Mouse (Mus musculus) CH12.LX (cell line): ENCODE data around the gene Iyd. TPM values are rescaled to one million over a fixed set of nuclear protein-coding genes. Genes with fewer than 3 reads are reported as not detected.

Source experiments
- DNase-seq: peaks from one replicate; pipeline ENCODE4 v3.0.0-alpha.2; 2013; ENCODE audit errors: extremely low read depth
- H3K27ac ChIP-seq: 2 replicates; pipeline ENCODE4 v1.5.1; 2012; ENCODE audit warnings: low read depth, mild to moderate bottlenecking, control low read depth, moderate library complexity; ENCODE audit not compliant: insufficient read depth
- H3K27me3 ChIP-seq: replicated peaks from 2 replicates; pipeline ENCODE3; 2012; ENCODE audit warnings: inconsistent platforms
- H3K36me3 ChIP-seq, 2 experiments: replicated peaks in 1 of 2; 2 replicates each; pipeline versions ENCODE3 to v1.6.1; 2012; ENCODE audit warnings: inconsistent platforms in 1 of 2, low read length in 1 of 2, mild to moderate bottlenecking in 1 of 2, mixed read lengths in 1 of 2, moderate library complexity in 1 of 2; ENCODE audit not compliant: control insufficient read depth in 1 of 2, insufficient read depth in 1 of 2
- H3K4me1 ChIP-seq, 2 experiments: 2 replicates each; pipeline ENCODE4 v1.6.1; 2012; ENCODE audit warnings: inconsistent platforms in 1 of 2, moderate library complexity in 1 of 2; ENCODE audit not compliant: insufficient read depth in 2 of 2, control insufficient read depth in 1 of 2
- H3K4me2 ChIP-seq: 2 replicates; pipeline ENCODE4 v1.6.1; 2012; ENCODE audit warnings: low read depth, mild to moderate bottlenecking, control low read depth; ENCODE audit not compliant: poor library complexity, insufficient read depth, severe bottlenecking
- H3K4me3 ChIP-seq, 3 experiments: fragments of 150-350 bp in 1 of 3; sonication (generic) in 1 of 3; replicated peaks in 1 of 3; 2 replicates each; pipeline versions ENCODE3 to v1.5.1; 2011 to 2012; ENCODE audit warnings: low read depth in 2 of 3, low read length in 2 of 3, mild to moderate bottlenecking in 2 of 3, moderate library complexity in 2 of 3, control low read depth in 1 of 3, improper control_type of control experiment in 1 of 3, inconsistent platforms in 1 of 3, mixed read lengths in 1 of 3; ENCODE audit not compliant: poor library complexity in 1 of 3
- H3K79me2 ChIP-seq: replicated peaks from 2 replicates; pipeline ENCODE4 v1.6.1; 2012; ENCODE audit warnings: mild to moderate bottlenecking, moderate library complexity; ENCODE audit not compliant: control insufficient read depth, poor library complexity, insufficient read depth, severe bottlenecking; ENCODE audit errors: extremely low read depth
- H3K9ac ChIP-seq: 2 replicates; pipeline ENCODE4 v1.6.1; 2012; ENCODE audit warnings: low read depth, mild to moderate bottlenecking, control low read depth, moderate library complexity; ENCODE audit not compliant: insufficient read depth
- H3K9me3 ChIP-seq: replicated peaks from 2 replicates; pipeline ENCODE3; 2012; ENCODE audit warnings: low read length, inconsistent platforms, mixed read lengths
- CHD2 ChIP-seq: IDR thresholded peaks from 2 replicates; pipeline ENCODE4 v1.6.1; 2011; ENCODE audit warnings: low read length, improper control_type of control experiment
- CTCF ChIP-seq, 2 experiments: IDR thresholded peaks in 1 of 2; conservative IDR thresholded peaks in 1 of 2; 2 replicates each; pipeline ENCODE4 v1.5.1; 2011 to 2012; ENCODE audit warnings: low read depth in 2 of 2, low read length in 2 of 2, improper control_type of control experiment in 1 of 2, inconsistent platforms in 1 of 2, mild to moderate bottlenecking in 1 of 2, moderate library complexity in 1 of 2
- EP300 ChIP-seq: IDR thresholded peaks from 2 replicates; pipeline ENCODE4 v1.6.1; 2011; ENCODE audit warnings: low read length, improper control_type of control experiment
- HCFC1 ChIP-seq: IDR thresholded peaks from 2 replicates; pipeline ENCODE4 v1.6.1; 2012; ENCODE audit warnings: low read depth, mild to moderate bottlenecking, inconsistent platforms, low read length, improper control_type of control experiment
- IRF4 ChIP-seq: IDR thresholded peaks from 2 replicates; pipeline ENCODE4 v1.6.1; 2014; ENCODE audit warnings: low read depth, mild to moderate bottlenecking, inconsistent platforms, low read length, improper control_type of control experiment
- JUND ChIP-seq: conservative IDR thresholded peaks from 2 replicates; pipeline ENCODE4 v1.6.1; 2011; ENCODE audit warnings: low read depth, low read length, improper control_type of control experiment
- KAT2A ChIP-seq: IDR thresholded peaks from 2 replicates; pipeline ENCODE4 v1.6.1; 2012; ENCODE audit warnings: low read length, improper control_type of control experiment, inconsistent platforms; ENCODE audit not compliant: insufficient replicate concordance
- MAFK ChIP-seq: IDR thresholded peaks from 2 replicates; pipeline ENCODE4 v1.6.1; 2011; ENCODE audit warnings: low read length, improper control_type of control experiment; ENCODE audit not compliant: insufficient replicate concordance
- MAZ ChIP-seq: IDR thresholded peaks from 2 replicates; pipeline ENCODE4 v1.6.1; 2012; ENCODE audit warnings: low read depth, mild to moderate bottlenecking, inconsistent platforms, low read length, improper control_type of control experiment, moderate library complexity
- MYC ChIP-seq: IDR thresholded peaks from 2 replicates; pipeline ENCODE4 v1.6.1; 2011; ENCODE audit warnings: low read depth, mild to moderate bottlenecking, improper control_type of control experiment, low read length
- NRF1 ChIP-seq: IDR thresholded peaks from 2 replicates; pipeline ENCODE4 v1.6.1; 2014; ENCODE audit warnings: low read depth, mild to moderate bottlenecking, inconsistent platforms, low read length, improper control_type of control experiment, moderate library complexity
- POLR2A ChIP-seq: IDR thresholded peaks from 2 replicates; pipeline ENCODE4 v1.6.1; 2011; ENCODE audit warnings: low read depth, mild to moderate bottlenecking, improper control_type of control experiment, low read length
- RAD21 ChIP-seq: IDR thresholded peaks from 2 replicates; pipeline ENCODE4 v1.6.1; 2011; ENCODE audit warnings: low read depth, mild to moderate bottlenecking, low read length, improper control_type of control experiment, moderate library complexity
- SIN3A ChIP-seq: IDR thresholded peaks from 2 replicates; pipeline ENCODE4 v1.6.1; 2012; ENCODE audit warnings: low read length, improper control_type of control experiment, inconsistent platforms
- SMC3 ChIP-seq: IDR thresholded peaks from 2 replicates; pipeline ENCODE4 v1.6.1; 2011; ENCODE audit warnings: low read depth, low read length, improper control_type of control experiment
- TCF12 ChIP-seq: IDR thresholded peaks from 2 replicates; pipeline ENCODE4 v1.6.1; 2014; ENCODE audit warnings: low read depth, mild to moderate bottlenecking, inconsistent platforms, low read length, improper control_type of control experiment
- USF1 ChIP-seq: IDR thresholded peaks from 2 replicates; pipeline ENCODE4 v1.6.1; 2014; ENCODE audit warnings: low read depth, mild to moderate bottlenecking, inconsistent platforms, low read length, improper control_type of control experiment
- USF2 ChIP-seq: conservative IDR thresholded peaks from 2 replicates; pipeline ENCODE4 v1.6.1; 2011; ENCODE audit warnings: low read depth, low read length, improper control_type of control experiment
- ZC3H11A ChIP-seq: IDR thresholded peaks from 2 replicates; pipeline ENCODE4 v1.6.1; 2012; ENCODE audit warnings: low read depth, mild to moderate bottlenecking, inconsistent platforms, low read length, improper control_type of control experiment
- ZMIZ1 ChIP-seq: IDR thresholded peaks from 2 replicates; pipeline ENCODE4 v1.6.1; 2012; ENCODE audit warnings: low read depth, mild to moderate bottlenecking, inconsistent platforms, low read length, improper control_type of control experiment
- dilution Hi-C: fragments of 300-500 bp; cut with MboI; formaldehyde crosslinking; loops from 2 replicates; pipeline ENCODE4 v1.14.3; 2020; ENCODE audit warnings: low sequenced_read_pairs; ENCODE audit not compliant: extremely low pct_unique_long_range_greater_than_20kb, extremely low pct_ligation_motif_present
- in situ Hi-C: fragments of 300-500 bp; cut with MboI; formaldehyde crosslinking; loops from 3 replicates; pipeline ENCODE4 v1.14.3; 2019; ENCODE audit warnings: low sequenced_read_pairs, low pct_ligation_motif_present, low pct_unique_long_range_greater_than_20kb, mixed read lengths
- polyA plus RNA-seq: library from polyadenylated mRNA; unstranded; fragments of >175 nt; gene quantifications from 2 replicates; pipeline ENCODE4 v1.2.1, GENCODE M21; 2012; ENCODE audit warnings: low read depth; ENCODE audit not compliant: insufficient read length
- total RNA-seq, 2 experiments: library from RNA; depleted of rRNA; stranded (reverse); fragments of 300-350 nt in 1 of 2; fragments of >200 nt in 1 of 2; gene quantifications; 2 replicates each; pipeline ENCODE4 v1.2.3; 2012 to 2014

Gene Iyd
- total and polyA plus RNA-seq, 3 experiments, result not detected

DNA sequence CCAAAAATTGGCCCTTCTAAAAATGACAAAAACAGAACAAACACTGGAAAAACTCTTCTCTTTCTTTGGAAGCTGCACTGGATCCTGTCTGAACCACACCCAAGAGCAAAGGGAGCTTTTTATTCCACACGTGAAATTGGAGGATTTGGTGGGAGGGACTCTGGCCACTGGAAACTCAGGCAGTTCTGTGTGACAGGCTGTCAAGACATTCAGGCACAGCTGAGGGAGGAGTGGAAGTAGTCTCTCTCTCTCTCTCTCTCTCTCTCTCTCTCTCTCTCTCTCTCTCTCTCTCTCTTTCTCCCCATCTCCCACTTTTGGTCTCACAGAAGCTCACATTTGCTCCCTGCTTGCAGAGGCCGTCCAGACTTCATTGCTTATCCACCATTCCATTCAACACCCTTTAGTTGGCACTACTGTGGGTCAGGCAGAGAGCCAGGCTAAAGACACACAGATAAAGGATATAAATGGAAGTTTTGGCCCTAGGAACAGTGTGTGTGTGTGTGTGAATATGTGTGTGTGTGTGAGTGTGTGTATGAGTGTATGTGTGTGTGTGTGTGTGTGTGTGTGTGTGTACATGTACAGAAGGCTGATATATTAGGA, 14.5 kb upstream of the Iyd start:
- dilution Hi-C loops, result no loop called here
- Histone ChIP-seq H3K4me2 (no peak overlapping the region), H3K9ac (no peak overlapping the region), H3K4me1 (no peaks in the 10 kb centered on the region), H3K27ac (no peak overlapping the region), H3K27me3 (no peaks in the 10 kb centered on the region), H3K9me3 (no peaks in the 10 kb centered on the region), H3K4me3 (no peak overlapping the region), H3K79me2 (no peaks in the 10 kb centered on the region), H3K36me3 (no peaks in the 10 kb centered on the region)
- no peak for TF ChIP-seq EP300
- no peak for TF ChIP-seq USF1
- no peak for TF ChIP-seq KAT2A
- no peak for TF ChIP-seq MYC
- TF ChIP-seq SMC3, result no peak
- no peak for TF ChIP-seq CHD2
- no peak for DNase-seq
- in situ Hi-C loops, result loop anchor here (5.0 to 25.0 kb wide), 2 partner anchors 193 to 812 kb away; no protein-coding TSS in a partner anchor

DNA sequence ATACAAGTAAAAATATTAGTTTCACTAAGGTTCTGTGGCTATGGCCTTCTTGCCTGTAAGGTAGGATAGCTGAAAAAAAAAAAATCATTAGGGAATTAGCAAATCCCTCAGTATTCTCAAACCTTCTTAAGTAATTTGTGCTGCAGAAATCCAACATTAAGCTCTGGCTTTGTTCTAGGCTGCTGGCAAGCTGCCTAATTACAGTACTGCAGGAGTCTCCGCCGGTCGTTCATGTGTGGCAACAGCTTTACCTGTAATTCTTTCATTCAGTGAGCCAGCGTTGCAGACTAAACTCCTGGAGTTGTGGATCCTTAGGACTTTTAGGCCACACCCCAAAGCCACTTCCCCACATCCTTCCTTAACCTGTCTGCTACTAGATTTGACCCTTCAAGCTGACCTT, 10.2 kb upstream of the Iyd start:
- Histone ChIP-seq H3K36me3 (no peaks in the 10 kb centered on the region), H3K79me2 (no peaks in the 10 kb centered on the region), H3K27ac (no peak overlapping the region), H3K4me2 (no peak overlapping the region), H3K4me1 (no peaks in the 10 kb centered on the region; a peak in 1 of 4 replicates), H3K4me3 (no peak overlapping the region), H3K27me3 (no peaks in the 10 kb centered on the region), H3K9ac (no peak overlapping the region), H3K9me3 (no peaks in the 10 kb centered on the region)
- TF ChIP-seq RAD21, result no peak
- TF ChIP-seq MAFK, result no peak
- TF ChIP-seq POLR2A, result no peak
- TF ChIP-seq ZMIZ1, result no peak
- TF ChIP-seq SMC3, result no peak
- TF ChIP-seq EP300, result no peak
- no peak for TF ChIP-seq TCF12
- no peak for TF ChIP-seq CTCF (conservative IDR thresholded peaks at IDR 0.05 in 1 of 2, IDR thresholded peaks at IDR 0.05 in 1 of 2; ENCODE audit: low read depth in 2 of 2, low read length in 2 of 2)
- no peak for TF ChIP-seq USF2
- TF ChIP-seq SIN3A, result no peak
- no peak for TF ChIP-seq JUND
- no peak for TF ChIP-seq USF1
- no peak for TF ChIP-seq HCFC1
- no peak for TF ChIP-seq MAZ
- TF ChIP-seq ZC3H11A, result no peak
- no peak for TF ChIP-seq NRF1
- no peak for TF ChIP-seq CHD2
- TF ChIP-seq IRF4, result no peak
- dilution Hi-C loops (no loop called here), in situ Hi-C loops (loop anchor here (5.0 to 25.0 kb wide), 3 partner anchors 198 to 807 kb away; no protein-coding TSS in a partner anchor)
- DNase-seq, result no peak
